Mouse (Mus musculus): Measurements from ENCODE around the gene Pfdn6.

Gene Pfdn6

DNA sequence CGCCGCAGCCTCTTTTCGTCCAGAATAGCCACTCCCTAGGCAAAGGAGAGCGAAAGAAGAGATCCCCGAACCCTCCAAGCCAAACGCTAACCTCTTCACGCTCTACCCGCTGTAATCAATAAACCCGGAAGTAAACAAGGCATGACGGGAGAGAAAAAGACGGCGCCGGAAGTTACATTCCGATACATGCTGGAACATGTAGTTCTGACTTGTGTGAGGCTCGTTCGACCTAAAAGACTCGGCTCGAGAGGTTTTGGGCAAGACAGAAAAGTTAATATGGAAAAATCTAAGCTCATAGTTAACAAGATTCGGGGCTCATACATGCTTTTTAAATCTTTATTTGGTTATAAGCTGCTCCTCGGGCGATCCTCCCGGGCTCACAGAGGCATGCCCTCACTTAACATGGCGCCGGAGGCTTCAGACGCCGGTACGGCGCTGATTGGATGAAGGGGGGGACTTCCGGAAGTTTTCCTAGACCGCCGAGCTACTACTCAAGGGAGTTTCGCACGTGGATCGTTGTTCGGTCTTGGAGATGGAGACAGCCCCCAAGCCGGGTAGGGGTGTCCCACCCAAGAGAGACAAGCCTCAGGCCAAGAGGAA lies at the start of gene Pfdn6, which contains the start of gene Wdr46:
Pfdn6 (minus strand) TSS at position 138 of the 600 bp plus-strand sequence.
Wdr46 (plus strand) TSS at position 455 of the 600 bp plus-strand sequence.
- peak; percentile 95 for DNase-seq (ENCODE audit: low read depth, low spot score)

DNA sequence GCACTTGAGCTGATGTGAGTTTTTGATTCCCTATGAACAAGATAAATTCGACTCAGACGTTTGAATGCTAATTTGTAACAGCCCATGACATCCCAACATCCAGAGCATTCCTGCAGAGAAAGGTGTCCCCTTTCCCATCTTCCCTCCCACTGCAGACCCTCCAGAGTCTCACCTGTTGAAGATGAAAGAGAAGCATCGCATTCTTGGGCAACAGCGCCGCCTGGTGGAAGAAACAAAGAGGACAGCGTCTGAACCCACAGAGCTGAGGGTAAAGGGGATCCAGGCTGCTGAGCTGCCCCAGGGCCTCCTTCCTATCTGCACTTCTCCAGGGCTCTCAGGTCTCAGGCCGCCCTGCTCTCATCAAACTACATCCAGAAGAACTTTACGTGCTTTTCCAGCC lies 42.0 kb upstream of the Pfdn6 start:
- peak; percentile 71 for DNase-seq (ENCODE audit: low read depth, low spot score)

DNA sequence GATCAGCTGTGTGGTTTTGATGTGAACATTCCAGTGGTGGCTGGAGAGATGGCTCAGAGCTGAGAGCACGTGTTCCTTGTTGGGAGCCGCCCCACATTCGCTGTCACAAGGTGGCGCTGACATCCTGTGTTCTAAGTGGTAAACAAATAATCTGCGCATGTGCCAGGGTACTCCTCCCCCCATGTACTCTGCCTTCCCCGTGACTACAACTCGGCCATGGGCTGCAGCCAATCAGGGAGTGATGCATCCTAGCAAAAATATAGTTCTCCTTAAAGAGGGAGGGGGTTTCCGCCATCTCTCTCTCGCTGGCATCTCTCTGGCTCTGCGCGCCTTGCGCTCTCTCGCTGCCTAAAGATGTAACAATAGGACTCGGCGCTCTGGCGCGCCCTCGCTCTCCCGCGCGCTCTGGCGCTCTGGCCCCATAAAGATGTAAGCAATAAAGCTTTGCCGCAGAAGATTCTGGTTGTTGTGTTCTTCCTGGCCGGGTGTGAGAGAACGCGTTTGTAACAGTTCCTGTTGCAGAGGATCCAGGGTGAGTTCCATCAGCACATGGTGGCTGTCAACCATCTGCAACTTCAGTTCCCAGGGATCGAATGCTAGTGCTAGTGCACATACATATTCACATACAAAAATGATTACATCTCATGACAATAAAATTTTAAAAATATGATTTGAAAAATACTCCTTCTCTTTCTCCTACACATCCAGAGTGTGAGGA lies 41.2 kb upstream of the Pfdn6 start:
- peak; percentile 98 for DNase-seq (ENCODE audit: low read depth, low spot score)

DNA sequence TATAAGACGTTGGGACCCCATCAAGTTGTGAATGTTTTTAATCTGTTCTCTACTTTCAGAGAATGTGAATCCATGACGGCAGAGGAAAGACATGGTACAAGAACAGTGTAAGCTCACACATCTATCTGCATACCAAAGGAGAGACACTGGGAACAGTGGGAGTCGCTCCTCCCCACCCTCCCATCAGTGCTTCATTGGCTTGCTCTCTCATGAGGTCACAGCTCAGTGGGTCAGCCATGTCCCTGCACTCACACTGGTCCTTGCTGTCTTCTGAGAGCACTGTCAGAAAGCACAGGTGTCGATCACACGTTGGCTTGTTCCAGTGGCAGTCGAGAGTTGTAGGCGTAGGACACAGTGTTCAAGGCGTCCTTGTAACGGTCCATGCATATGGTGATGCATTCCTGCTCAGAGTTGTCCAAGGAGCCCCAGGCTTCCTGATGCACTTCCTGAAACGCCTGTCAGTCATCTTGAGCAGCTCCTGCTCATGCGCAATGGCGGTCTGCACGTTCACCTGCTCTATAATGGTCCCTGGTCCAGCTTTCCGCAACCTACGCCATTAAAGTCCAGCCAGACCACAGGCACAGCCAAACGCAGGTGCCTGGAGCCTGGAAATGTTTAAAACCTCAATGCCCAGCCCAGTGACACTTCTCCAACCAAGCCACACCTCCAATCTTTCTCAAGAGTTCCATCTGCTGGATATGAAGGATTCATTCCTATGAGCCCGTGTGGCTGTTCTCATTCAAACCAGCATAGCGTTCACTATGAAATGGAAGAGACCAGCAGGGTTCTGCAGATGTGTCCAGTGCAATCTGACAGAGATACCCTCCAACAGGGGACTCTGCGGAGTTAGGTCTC lies 40.3 kb upstream of the Pfdn6 start:
- peak; percentile 77 for DNase-seq (ENCODE audit: low read depth, low spot score)

DNA sequence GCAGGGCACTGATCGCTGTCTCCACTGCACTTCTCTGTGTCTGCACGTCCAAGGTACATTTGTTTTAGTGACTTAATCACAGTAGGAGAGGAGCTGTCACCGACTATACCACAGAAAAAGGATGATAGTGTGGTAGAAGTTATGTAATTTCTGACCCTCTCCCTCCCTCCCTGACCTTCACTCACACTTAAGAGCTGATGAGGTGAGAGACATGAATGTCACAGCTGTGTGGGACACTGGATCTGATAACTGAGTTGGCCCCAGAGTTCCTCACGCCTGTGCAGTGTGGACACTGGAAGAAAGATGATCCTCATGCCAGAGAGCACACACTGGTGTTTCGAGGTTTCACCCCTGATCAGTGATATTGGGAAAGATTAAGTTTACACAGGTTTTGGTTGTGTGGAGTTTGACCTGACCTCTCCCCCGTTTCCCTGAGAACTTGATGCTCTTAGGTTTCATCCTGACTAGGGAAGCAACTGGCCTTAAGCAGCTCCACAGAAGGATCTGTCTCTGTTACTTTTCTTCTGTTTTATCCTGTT lies 39.4 kb upstream of the Pfdn6 start:
- no peak for DNase-seq (ENCODE audit: low read depth, low spot score)

DNA sequence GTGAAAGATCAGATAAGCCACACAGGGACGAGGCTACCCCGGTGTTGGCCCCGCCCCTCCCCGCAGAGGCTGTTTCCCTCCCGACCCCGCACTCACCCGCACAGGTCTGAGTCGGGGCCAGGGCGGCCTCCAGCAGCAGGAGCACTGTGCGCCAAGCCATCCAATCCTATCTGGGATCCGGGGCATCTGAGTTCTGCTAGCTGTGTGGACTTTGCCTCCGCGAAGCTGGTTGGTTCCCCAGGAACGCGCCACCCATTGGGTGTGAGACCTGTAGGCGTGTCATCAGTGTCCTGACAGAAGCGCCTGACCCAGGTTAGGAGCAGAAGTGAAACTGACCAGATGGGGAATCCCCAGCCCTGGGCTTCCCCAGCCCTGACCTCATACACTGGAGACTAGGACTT lies 38.5 kb upstream of the Pfdn6 start:
- DNase-seq (ENCODE audit: low read depth, low spot score): peak; percentile 81

DNA sequence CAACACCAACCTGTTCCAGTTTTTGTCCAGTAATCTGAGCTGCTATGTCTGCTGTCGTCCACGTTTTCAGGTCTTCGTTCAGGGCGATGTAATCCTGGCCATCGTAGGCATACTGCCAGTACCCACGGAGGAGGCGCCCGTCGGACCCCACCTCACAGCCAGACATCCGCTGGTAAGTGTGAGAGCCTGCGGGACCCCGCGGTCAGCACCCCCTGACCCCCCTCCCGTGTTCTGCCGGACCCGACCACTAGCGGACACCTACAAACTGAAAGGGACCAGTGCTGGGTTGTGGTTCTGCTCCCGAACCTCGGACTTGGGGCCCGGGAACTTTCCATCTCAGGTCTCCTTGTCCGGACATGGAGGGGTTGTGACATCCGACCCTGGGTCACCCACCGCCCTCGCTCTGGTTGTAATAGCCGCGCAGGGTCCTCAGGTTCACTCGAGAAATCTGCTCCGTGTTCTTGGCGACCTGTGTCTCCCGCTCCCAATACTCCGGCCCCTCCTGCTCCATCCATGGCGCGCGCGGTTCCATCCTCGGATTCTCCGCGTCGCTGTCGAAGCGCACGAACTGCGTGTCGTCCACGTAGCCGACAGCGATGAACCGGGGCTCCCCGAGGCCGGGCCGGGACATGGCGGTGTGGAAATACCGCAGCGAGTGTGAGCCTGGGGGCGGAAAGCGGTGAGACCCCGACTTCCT lies 37.9 kb upstream of the Pfdn6 start:
- peak; percentile 24 for DNase-seq (ENCODE audit: low read depth, low spot score)

DNA sequence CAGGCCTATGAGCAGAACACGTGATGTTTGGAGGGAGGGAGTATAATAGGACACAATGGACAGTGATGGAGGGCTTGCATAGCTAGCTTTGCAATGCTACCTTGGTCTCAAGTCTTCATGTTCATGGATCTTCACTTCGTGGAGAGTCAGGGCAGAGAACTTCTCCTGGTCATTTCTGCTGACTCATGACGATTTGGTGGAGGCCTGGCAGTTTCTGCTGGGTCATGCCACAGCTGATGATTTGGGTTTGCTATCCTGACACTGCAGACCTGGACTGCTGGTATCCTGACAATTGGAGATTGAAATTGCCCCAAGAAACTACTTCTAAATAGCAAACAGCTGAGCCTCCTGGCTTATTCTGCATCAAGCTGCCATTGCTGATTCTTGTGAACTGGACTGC lies 33.4 kb upstream of the Pfdn6 start:
- DNase-seq (ENCODE audit: low read depth, low spot score): no peak

DNA sequence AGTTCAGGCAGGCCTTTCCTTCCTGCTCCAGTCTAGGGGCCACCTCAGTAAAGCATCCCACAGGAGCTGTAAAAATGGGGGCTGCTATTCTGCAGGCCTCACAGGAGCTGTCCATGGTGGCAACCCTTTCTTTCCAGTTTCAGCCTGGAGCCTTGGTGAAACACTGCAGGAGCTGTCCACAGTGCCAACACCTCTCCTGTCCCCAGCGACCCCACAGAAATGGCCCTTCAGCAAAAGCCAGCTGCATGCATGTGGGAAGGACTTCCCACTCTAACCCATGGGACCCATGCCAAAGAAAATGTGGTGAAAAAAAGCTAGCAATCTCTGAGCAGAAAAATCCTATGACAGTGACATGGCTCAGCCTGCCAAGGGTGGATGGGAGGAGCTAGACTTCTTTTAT lies 32.5 kb upstream of the Pfdn6 start:
- DNase-seq (ENCODE audit: low read depth, low spot score): peak; percentile 53

DNA sequence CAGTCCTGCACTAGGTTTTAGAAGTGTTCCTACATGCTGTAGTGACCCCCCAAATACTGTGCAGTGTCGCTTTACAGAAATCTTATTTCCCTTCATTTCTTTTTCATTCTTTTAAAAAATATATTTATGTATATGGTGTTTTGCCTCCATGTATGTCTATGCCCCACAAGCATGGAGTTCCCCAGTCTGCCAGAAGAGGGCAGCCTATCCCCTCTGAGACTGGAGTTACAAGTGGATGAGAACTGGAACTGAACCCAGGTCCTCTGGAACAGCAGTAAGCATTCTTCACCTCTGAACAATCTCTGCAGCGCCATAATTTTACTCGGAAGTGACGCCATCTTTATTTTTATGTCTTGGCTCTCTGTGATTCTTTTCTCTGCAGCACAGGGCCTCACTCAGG lies 29.3 kb upstream of the Pfdn6 start:
- peak; percentile 82 for DNase-seq (ENCODE audit: low read depth, low spot score)

DNA sequence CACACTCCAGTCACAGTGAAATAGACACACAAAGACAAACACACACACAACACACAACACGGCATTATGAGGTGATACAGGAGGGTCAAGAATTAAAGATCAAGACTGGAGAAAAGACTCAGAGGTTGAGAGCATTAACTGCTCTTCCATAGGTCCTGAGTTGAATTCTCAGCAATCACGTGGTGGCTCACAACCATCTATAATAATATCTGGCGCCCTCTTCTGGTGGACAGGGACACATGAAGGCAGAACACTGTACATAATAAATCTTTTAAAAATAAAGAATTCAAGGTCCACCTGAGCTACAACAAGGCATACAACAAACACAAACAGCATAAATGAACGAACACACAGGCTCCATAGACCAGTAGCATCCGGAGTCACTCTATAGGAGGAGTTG lies 28.8 kb upstream of the Pfdn6 start:
- peak; percentile 88 for DNase-seq (ENCODE audit: low read depth, low spot score)

DNA sequence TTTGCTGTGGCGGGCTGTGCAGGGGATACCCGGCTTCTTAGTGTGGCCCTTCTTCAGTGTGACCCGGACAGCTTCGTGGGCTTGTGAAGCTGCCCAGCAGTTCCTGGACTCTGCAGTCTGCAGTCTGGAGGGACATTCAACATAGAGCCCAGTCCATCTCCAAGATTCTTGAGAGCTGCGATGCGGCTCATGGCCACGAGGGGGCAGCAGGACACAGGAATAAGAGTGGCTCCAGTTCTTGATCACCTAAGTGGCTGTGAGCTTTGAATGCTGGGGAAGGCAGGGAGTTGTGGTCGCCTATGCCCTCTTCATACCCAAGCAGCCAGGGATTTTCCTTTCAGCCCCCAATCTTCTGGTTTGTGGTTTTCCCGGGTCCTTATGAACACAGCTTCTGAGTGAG lies 28.3 kb upstream of the Pfdn6 start:
- DNase-seq (ENCODE audit: low read depth, low spot score): peak; percentile 88

DNA sequence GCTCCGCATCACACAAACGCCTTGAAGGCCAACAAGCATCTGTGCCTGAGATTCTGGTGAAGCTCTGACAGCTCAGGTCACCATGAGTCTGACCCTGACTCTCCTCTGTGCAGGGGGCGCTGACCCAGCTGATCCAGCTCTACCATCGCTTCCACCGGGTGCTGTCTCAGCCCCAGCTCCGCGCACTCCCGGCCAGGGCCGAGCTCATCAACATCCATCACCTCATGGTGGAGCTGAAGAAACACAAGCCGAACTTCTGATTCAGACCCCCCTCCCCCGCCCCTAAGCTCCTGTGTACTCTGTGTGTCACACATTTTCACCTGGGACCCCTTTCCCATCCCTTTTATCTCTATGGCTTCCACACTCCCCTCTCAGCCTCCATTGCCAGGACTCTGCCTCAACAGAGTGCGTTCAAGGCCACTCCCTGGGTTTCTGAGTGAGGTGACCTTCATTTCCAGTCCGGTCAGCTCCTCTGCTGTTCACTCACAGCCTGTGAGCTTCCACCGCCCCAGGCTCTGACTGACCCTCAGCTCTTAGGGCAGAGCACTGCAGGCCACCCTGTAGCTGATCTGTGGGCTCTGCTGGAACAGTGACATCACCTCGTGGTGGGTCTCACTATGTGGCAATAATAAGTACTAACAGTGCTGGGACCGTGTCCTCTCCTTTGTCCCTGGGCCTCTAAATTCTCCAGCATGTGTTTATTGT lies 25.9 kb upstream of the Pfdn6 start:
- no peak for DNase-seq (ENCODE audit: low read depth, low spot score)

DNA sequence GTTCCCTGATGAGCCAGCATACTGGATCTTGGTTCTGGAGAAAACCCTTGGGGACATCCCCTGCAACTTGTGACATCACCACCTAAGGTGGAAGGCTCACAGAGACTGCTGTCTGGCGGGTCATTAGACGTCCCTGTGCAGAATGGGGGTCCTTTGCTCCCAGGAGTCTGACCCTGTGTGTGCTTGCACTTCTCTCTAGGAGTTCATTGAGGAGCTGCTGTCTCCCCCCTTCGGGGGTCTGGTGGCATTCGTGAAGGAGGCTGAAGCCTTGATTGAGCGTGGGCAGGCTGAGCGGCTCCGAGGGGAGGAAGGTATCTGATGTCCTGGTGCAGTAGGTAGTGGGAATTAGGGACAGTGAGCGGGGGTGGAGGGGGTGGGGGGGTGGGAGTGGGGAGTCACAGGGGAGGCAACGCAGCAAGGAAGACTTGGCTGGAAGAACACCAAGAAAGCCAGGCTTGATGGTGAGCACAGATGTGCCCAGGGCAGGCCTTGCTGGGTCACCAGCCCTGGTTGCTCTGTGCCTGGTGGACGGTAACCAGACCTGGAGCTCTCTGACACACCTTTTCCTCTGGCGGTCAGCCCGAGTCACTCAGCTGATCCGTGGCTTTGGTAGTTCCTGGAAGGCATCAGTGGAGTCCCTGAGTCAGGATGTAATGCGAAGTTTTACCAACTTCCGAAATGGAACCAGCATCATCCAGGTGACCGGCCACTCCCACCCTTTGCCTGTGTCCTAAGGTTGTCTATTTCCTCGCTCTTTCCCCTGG lies 25.1 kb upstream of the Pfdn6 start:
- no peak for DNase-seq (ENCODE audit: low read depth, low spot score)

DNA sequence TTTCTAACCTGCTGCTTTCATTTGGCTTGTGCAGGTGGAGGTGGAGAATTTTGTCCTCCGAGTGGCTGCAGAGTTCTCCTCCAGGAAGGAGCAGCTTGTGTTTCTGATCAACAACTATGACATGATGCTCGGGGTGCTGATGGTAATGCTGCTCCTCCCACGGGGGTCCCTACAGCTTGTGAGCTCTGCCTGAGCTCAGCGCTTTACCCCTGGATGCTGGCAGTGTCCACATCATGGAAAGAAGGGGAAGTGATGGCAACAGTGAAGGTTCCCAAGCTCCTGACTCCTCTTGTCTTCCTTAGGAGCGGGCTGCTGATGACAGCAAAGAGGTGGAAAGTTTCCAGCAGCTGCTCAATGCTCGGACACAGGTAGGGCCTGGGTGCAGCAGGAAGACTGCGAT lies 22.7 kb upstream of the Pfdn6 start:
- DNase-seq (ENCODE audit: low read depth, low spot score): no peak

DNA sequence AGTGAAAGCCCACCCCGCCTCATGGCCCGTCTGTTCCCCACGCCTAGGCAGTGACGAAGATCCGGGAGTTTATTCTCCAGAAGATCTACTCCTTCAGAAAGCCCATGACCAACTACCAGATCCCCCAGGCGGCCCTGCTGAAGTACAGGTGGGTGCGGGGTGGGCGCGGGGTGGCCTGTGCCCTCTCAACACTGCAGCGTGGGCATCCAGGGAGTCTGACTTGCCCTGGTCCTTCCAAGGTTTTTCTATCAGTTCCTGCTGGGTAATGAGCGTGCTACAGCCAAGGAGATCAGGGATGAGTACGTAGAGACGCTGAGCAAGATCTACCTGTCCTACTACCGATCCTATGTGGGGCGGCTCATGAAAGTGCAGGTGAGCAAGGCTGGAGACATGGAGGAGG lies 19.8 kb upstream of the Pfdn6 start:
- DNase-seq (ENCODE audit: low read depth, low spot score): no peak

DNA sequence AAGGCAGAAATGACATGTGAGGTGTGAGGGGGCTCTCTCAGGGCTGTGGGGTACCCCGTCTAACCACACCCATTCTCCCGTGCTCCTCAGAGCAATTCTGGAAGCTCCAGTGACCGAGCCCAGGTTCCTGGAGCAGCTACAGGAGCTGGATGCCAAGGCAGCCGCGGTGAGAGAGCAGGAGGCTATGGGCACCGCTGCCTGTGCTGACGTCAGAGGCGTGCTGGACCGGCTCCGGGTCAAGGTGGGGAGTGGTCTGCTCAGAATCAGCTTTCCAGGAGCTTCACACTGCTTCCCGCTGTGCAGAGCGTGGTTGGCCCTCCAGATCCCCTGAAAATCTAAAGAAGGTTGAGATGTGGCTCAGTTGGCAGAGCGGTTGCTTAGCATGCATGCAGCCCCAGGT lies 19.0 kb upstream of the Pfdn6 start:
- no peak for DNase-seq (ENCODE audit: low read depth, low spot score)

DNA sequence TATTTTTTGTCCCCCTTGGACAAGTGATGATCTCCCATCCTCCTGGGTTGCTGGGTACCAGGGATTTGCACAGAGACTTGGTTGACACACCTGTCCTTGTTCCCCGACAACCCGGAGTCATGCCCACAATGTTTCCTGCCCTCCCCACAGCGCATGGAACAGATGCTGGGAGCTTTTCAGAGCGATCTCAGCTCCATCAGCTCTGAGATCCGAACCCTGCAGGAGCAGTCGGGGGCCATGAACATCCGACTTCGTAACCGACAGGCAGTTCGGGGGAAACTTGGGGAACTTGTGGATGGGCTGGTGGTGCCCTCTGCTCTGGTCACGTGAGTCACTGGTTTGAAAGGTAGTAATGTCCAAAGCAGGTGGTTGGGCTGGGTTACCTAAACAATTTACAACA lies 18.3 kb upstream of the Pfdn6 start:
- no peak for DNase-seq (ENCODE audit: low read depth, low spot score)

DNA sequence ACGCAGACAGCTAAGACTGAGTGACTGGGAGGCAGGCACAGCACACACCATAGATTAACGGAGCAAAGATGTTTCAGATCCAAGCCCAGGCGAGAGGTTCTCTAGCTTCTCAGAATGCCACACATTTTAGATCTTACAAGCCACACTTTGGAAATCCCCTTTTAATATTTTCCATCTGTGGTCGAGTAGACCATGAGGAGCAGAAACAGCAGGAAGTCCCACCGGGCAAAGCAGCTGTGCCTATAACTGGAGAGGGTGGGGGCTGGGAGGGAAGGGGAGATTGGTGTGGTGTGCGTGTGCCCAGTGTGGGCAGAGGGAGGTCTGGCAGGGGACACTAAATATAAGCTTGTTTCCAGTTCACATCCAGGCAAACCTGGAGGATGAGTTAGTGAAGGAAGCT lies 17.4 kb upstream of the Pfdn6 start:
- DNase-seq (ENCODE audit: low read depth, low spot score): no peak

DNA sequence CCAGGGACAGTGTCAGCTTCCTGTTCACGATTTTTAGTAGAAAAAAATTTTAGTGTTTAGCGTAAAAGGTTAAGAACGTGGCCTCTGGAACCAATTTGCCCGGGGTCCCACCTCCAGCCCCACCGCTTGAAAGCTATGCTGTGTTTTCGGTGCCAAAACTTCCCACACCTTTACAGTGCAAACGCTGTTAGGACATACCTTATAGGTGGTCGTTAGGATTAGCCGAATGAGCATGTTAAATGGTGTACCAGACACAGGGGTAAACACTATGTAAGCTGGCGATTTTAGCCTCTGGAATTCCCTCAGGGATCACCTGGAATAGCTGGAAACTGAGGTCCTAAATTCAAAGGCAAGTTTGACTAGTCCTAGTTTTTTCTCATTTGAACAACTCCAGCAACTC lies 16.2 kb upstream of the Pfdn6 start:
- DNase-seq (ENCODE audit: low read depth, low spot score): no peak
